Mouse (Mus musculus): ENCODE measurements around the gene Coa4.
A peak's percentile ranks its signal among the peaks of the same experiment; 100 is the strongest.

Coa4 gene

GRCm38 (mm10) chr7:100504740-100505487 lies 32.0 kb upstream of the Coa4 start:
- no peak for DNase-seq (ENCODE audit: low spot score in 2 of 2)

DNA sequence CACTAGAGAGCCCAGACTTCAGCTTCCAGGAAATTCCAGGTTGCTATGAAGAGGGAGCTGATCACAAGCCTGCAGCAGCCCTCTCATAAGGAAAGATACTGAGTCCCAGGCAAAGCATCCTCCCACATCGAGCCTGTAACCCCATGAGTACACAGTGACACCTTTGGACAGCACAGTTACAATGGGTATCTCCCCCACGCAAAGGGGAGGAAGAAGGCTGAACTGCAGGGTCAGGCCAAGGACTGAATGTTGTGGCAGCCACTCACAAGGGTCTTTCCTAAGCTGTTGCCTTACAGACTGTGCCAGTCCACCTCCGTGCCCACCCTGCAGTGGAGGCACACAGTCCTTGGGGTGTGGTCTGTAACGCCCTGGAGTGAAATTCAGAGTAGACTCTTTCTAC lies 30.4 kb upstream of the Coa4 start:
- no peak for DNase-seq (ENCODE audit: low spot score in 2 of 2)

- DNase-seq (ENCODE audit: low spot score in 2 of 2), result no peak
These were observed 28.2 kb upstream of the Coa4 start for GRCm38 (mm10) chr7:100508670-100509069.

- DNase-seq (ENCODE audit: low spot score in 2 of 2), result no peak
These were observed 25.3 kb upstream of the Coa4 start for GRCm38 (mm10) chr7:100511602-100512001.

DNA sequence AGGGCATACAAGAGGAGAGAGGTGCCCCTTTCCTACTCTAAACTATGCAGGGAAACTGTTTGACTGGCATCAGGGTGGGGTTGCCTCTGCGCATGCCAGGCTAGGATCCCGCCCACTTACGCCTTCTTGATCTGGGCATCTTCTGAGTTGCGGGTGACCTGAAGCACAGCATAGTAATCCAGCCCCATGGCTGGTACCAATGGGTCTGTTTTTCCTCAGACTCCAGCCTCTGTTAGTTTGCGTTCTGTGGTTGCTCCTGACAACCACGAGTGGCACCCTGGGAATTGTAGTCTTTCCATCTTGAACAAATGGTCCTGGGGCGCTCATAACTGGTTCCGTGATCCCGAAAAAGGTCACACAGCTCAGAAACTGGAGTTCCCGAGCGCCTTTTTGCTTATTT lies 22.3 kb upstream of the Coa4 start, which contains the start of gene Dnajb13:
Gene Dnajb13, minus strand, starts transcription at position 388 of the 400 bp plus-strand sequence.
- DNase-seq (ENCODE audit: low spot score in 2 of 2), result no peak

- no peak for DNase-seq (ENCODE audit: low spot score in 2 of 2)
These were observed 16.7 kb upstream of the Coa4 start for GRCm38 (mm10) chr7:100520204-100520603.

GRCm38 (mm10) chr7:100520663-100521285 lies 16.1 kb upstream of the Coa4 start:
- peak; percentile 82 to 96 for DNase-seq (ENCODE audit: low spot score in 2 of 2)

- no peak for DNase-seq (ENCODE audit: low spot score in 2 of 2)
These were observed 14.6 kb upstream of the Coa4 start for GRCm38 (mm10) chr7:100522222-100522621.

- DNase-seq (ENCODE audit: low spot score in 2 of 2), result no peak
These were observed 12.2 kb upstream of the Coa4 start for GRCm38 (mm10) chr7:100524669-100525068.

DNA sequence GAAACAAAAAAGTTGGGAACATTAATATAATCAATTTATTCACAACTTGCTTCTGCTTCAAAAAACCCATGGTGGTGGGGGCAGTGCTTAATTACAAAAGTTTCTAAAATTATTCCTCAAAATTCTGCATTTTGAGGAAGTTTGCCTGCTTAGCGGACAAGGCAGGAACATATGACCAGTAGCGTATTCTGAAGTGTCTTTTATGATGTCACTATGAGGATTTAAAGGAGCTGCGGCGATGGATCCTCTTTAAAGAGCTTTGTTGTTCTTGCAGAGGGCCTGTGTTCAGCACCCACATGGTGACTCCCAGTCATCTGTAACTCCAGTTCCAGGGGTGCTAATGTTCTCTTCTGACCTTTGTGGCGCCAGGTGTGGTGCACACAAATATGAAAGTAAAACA lies 6.1 kb upstream of the Coa4 start:
- DNase-seq (ENCODE audit: low spot score in 2 of 2), result no peak

GRCm38 (mm10) chr7:100533503-100533902 lies 3.4 kb upstream of the Coa4 start:
- DNase-seq (ENCODE audit: low spot score in 2 of 2), result no peak

GRCm38 (mm10) chr7:100534216-100534615 lies 2.7 kb upstream of the Coa4 start:
- no peak for DNase-seq (ENCODE audit: low spot score in 2 of 2)

DNA sequence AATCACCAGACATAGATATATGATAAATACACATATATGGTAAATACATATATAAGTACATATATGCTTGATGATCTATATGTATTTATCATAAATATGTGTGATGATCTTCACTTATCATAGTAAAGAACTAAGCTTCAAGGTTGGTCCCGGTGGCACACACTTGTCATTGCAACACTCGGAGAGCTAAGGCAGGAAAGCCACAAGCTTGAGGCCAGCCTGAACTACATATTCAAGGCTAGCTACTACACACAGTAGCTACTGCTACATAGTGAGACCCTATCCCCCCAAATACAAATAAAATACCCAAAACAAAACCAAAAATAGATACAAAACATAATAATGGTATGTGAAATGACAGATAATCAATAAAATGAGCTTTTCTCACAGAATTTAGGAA lies 1.0 kb upstream of the Coa4 start:
- no peak for DNase-seq (ENCODE audit: low spot score in 2 of 2)

DNA sequence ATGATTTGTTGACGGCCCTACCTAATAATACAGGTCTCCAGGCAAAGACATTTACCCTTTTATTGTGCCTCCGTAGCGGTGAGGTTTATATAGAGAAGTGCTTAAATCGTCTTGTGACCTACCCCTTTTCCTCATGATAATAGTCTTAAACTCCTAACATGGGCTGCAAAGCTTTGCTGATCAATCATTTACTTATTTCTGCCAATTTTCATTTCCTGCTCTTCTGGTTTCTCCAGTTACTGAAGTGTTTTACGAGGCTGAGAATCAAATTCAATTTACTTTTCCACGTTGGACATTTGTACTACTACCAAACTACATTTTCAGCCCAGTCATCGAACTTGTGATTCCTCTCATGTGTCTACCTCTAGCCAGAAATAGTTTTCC lies 640 bp downstream of the Coa4 start:
- no peak for DNase-seq (ENCODE audit: low spot score in 2 of 2)

DNA sequence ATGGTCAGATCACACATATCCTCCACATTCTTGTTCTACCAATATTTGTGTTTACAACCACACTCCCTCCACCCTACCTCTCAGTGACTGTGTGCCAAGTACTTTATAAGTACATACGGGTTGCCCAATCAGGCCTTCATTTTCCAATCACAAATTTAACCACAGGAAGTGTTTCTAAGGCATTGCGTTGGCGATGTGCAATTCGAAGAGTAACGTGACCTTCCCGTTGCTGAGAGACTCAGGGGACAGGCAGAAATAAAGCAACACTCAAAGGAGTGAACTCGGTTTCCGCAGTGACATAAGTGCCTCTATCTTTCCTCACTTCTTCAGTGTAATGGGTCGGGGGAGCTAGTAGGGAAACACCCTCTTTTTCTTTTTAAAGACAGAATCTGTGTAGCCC lies 2.6 kb downstream of the Coa4 start:
- DNase-seq (ENCODE audit: low spot score in 2 of 2), result peak in 1 of 2 experiments; percentile 15

DNA sequence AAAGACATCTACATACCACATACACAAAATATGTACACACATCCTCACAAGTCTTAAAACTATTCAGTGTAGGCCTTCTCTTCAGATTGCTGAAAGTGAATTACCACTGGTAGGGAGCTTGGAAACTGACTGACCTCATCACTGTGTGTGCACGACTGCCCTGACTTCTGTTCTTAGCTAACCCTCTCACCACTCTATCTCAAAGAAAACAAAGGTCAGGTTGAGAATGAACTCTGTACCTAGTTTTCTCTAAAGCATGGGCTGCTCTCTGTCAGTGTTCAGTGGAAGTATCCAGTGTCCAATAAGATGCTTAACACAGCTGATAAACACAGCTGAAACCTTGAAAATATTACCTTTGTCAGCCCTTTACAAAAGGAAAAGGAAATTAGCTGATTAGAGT lies 7.6 kb downstream of the Coa4 start:
- DNase-seq (ENCODE audit: low spot score in 2 of 2), result no peak

DNA sequence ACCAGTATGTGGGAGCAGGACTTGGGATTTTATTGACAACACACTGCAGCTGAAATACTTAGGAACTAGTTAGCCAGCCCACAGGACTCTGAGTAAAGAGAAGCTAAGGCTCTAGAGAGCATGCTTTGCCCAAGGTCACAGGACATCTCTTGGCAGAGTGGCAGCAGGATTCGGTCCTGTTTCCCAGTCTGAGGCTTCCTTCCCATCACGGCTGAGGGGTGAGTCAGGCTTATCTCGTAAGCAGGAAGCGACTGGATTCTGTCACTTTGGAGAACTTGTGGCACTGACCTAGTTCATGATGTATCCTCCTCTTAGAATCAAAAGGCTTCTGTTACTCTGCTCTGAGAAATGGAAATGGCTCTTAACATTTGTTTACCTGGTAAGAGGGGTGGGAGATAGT lies 10.8 kb downstream of the Coa4 start:
- no peak for DNase-seq (ENCODE audit: low spot score in 2 of 2)

DNA sequence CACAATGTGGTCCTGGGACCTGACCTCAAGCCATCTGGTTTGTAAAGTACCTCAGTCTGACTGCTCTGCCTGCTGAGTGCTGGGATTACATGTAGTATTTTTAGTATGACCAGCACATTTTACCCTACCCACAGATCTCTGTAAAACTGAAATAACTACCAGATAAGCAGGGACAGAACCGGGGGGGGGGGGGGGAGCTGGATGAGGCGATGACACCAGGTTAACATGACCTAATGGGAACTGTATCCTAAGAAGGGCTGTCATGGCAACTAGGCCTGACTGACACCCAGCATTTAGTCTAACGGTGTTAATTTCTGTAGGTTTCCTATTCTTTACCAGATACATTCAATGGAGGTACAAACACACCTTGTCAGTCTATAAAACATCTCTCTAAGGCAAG lies 12.9 kb downstream of the Coa4 start:
- DNase-seq (ENCODE audit: low spot score in 2 of 2), result no peak

- no peak for DNase-seq (ENCODE audit: low spot score in 2 of 2)
These were observed 13.6 kb downstream of the Coa4 start for GRCm38 (mm10) chr7:100550338-100551007.

DNA sequence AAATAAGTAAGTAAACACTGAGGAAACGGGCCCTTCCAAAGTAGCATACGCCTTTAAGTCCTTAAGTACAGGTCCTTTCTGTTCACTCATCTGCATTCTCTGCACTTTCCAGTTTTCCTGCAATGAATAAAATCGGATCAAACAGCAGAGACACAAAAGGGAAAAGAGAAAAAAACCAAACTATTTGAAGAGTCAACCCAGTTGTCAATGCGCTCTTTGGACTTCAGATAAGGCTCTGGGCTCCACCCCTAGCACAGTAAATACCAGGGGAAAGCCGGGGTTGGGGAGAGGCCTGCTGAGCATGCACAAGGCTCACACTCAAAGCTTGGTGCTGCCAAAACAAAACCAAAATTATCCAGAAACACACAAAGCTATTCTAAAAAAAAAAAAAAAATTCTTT lies 18.1 kb downstream of the Coa4 start:
- no peak for DNase-seq (ENCODE audit: low spot score in 2 of 2)

GRCm38 (mm10) chr7:100555431-100555951 lies 18.6 kb downstream of the Coa4 start:
- DNase-seq (ENCODE audit: low spot score in 2 of 2), result no peak

DNA sequence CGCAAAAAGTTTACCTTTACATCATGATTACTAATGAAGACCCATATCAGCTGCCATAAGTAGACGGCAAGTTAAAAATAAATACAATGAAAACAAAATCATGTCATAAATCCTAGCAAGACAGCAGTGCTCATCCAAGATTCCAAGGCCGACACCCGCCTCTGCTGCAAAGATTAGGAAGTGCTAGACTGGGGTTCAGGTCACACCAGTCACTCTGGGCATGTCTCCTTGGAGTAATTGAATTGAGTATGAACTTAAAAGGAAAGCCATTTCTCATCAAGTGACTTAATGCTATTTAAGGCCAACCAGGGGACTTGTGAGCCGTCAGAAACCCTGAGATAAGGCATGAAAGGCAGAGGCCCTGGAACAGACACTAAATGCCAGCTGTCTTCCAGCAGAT lies 20.4 kb downstream of the Coa4 start:
- DNase-seq (ENCODE audit: low spot score in 2 of 2), result no peak

- no peak for DNase-seq (ENCODE audit: low spot score in 2 of 2)
These were observed 22.5 kb downstream of the Coa4 start for GRCm38 (mm10) chr7:100559331-100559730.

Data from spleen, postnatal 4 days (tissue).